Mouse (Mus musculus): ENCODE results near the gene Vmac. TPM values are rescaled to one million over a fixed set of nuclear protein-coding genes. Genes with fewer than 3 reads are reported as not detected.

Vmac gene
- total and polyA plus RNA-seq, 3 experiments, result 2.6 to 8.0 TPM; not detected in 1

DNA sequence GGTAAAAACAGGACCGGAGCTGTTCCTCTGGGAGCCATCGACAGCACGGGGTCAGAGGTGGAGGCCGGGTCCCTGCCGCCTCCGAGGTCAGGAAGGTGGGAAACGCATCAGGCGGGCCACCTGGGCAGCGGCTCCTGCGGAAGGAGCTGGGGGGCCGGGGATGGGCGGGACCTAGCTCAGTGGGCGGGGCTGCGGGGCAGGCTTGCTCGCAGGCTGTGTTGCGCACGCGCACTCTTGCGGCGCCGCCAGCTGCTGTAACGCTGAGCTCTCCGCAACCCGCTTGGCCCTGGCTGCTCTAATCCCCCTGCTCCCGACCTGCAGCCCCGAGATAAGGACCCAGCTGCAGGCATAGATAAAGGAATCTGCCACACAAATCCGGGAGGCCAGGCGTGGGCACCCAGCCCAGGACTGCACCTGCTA is 44.2 kb upstream of the Vmac start (continued):
- TF ChIP-seq USF2 (IDR thresholded peaks at IDR 0.05; ENCODE audit: borderline replicate concordance in 1 of 2, insufficient read depth in 1 of 2, low read depth in 1 of 2, low read length in 2 of 2) (no peak), SIN3A (IDR thresholded peaks at IDR 0.05; ENCODE audit: low read length) (peak; percentile 58; the same call in 1 of the 2 replicates), CHD2 (IDR thresholded peaks at IDR 0.05; ENCODE audit: low read length) (no peak), ZC3H11A (IDR thresholded peaks at IDR 0.05; ENCODE audit: low read depth, low read length) (no peak), TBP (IDR thresholded peaks at IDR 0.05; ENCODE audit: low read depth, low read length) (no peak; the same call in 1 of the 2 replicates), UBTF (IDR thresholded peaks at IDR 0.05; ENCODE audit: borderline replicate concordance, insufficient read depth, low read depth, low read length) (no peak), MYB (IDR thresholded peaks at IDR 0.05; ENCODE audit: low read depth, low read length) (peak; percentile 51; the same call in 1 of the 2 replicates), ZMIZ1 (IDR thresholded peaks at IDR 0.05; ENCODE audit: low read depth, low read length) (no peak; the same call in 1 of the 2 replicates), MAX (IDR thresholded peaks at IDR 0.05; ENCODE audit: low read length) (no peak), GABPA (IDR thresholded peaks at IDR 0.05; ENCODE audit: low read depth, low read length) (no peak)

DNA sequence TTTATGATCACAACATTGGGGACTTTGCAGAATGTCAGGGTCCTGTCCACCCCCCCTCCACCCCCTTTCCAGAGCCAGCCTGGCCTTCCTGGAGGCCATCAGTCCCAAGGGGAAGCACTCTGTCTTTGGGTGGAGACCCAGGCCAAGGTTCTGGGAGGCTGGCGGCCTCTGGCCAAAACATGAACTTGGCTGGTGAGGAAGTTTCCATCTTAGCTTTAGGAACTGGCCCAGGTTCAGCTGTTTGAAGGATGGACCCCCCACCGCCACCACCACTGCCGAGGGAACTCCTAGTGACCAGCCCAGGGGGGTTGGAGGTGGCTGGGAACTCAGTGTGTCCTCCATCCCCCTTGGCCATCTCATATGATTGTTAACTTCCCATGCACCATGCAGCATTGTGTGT is 43.3 kb upstream of the Vmac start:
- no peak for DNase-seq (ENCODE audit: low read depth, low spot score)
- peaks cover 0 to 33% of the 10 kb centered on the region in 2 experiments; a peak in 3 of 4 replicates for H3K4me1 ChIP-seq (ENCODE audit: control insufficient read depth in 1 of 2, insufficient read depth in 2 of 2, low read length in 2 of 2)
- no peaks in the 10 kb centered on the region for H3K27me3 ChIP-seq (ENCODE audit: control insufficient read depth in 1 of 2, insufficient read depth in 2 of 2, low read length in 2 of 2)
- no peak for TF ChIP-seq BHLHE40 (IDR thresholded peaks at IDR 0.05; ENCODE audit: borderline replicate concordance, low read depth, low read length)
- H3K27ac ChIP-seq (ENCODE audit: control insufficient read depth, low read depth, low read length), result no peak overlapping the region
- H3K4me3 ChIP-seq (ENCODE audit: control insufficient read depth in 1 of 2, insufficient read depth in 1 of 2, low read depth in 2 of 2, low read length in 2 of 2), result no peak overlapping the region
- H3K79me2 ChIP-seq (ENCODE audit: control insufficient read depth, insufficient read depth, low read length, poor library complexity), result peaks cover 12% of the 10 kb centered on the region
- H3K9me3 ChIP-seq (replicated peaks; ENCODE audit: insufficient read depth, low read length), result no peaks in the 10 kb centered on the region
- peaks cover 0 to 12% of the 10 kb centered on the region in 2 experiments; a peak in 2 of 4 replicates for H3K36me3 ChIP-seq (ENCODE audit: control insufficient read depth in 1 of 2, insufficient read depth in 2 of 2, low read length in 2 of 2)
- H3K9ac ChIP-seq (ENCODE audit: control insufficient read depth, low read depth, low read length, poor library complexity, severe bottlenecking), result no peak overlapping the region

DNA sequence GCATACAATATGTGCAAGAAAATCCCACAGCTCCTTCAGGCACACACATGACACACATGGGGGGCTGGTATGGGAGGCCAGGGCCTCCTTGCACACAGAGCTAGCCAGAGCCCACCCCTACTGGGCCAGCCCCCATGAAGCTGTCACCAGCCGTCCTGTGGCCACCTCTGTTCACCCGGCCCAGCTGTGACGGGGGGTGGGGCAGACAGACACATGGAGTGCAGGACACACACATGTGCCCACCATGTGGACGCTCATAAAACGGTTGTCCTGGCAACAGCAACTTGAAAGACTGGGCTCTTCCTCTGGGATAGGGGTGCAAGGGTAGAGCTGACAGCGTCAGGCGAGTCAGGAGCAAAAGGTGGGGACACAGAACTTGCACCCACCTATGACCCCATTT is 41.4 kb upstream of the Vmac start:
- no peaks in the 10 kb centered on the region for H3K27me3 ChIP-seq (ENCODE audit: control insufficient read depth in 1 of 2, insufficient read depth in 2 of 2, low read length in 2 of 2)
- H3K4me1 ChIP-seq (ENCODE audit: control insufficient read depth in 1 of 2, insufficient read depth in 2 of 2, low read length in 2 of 2), result peaks cover 0 to 27% of the 10 kb centered on the region in 2 experiments; a peak in 3 of 4 replicates

More for the DNA sequence above, 41.4 kb upstream of the Vmac start:
- Histone ChIP-seq H3K4me3 (ENCODE audit: control insufficient read depth in 1 of 2, insufficient read depth in 1 of 2, low read depth in 2 of 2, low read length in 2 of 2) (no peak overlapping the region), H3K9me3 (replicated peaks; ENCODE audit: insufficient read depth, low read length) (no peaks in the 10 kb centered on the region), H3K79me2 (ENCODE audit: control insufficient read depth, insufficient read depth, low read length, poor library complexity) (no peaks in the 10 kb centered on the region; the same call in 1 of the 2 replicates), H3K36me3 (ENCODE audit: control insufficient read depth in 1 of 2, insufficient read depth in 2 of 2, low read length in 2 of 2) (peaks cover 0 to 9% of the 10 kb centered on the region in 2 experiments; a peak in 2 of 4 replicates), H3K9ac (ENCODE audit: control insufficient read depth, low read depth, low read length, poor library complexity, severe bottlenecking) (no peak overlapping the region), H3K27ac (ENCODE audit: control insufficient read depth, low read depth, low read length) (no peak overlapping the region)
- TF ChIP-seq MEF2A (IDR thresholded peaks at IDR 0.05; ENCODE audit: extremely low read depth, insufficient replicate concordance, low read depth, low read length, poor library complexity, severe bottlenecking), result no peak
- no peak for TF ChIP-seq GABPA (IDR thresholded peaks at IDR 0.05; ENCODE audit: low read depth, low read length)
- no peak for TF ChIP-seq ZNF384 (IDR thresholded peaks at IDR 0.05; ENCODE audit: low read depth, low read length)
- TF ChIP-seq USF2 (IDR thresholded peaks at IDR 0.05; ENCODE audit: borderline replicate concordance in 1 of 2, insufficient read depth in 1 of 2, low read depth in 1 of 2, low read length in 2 of 2), result no peak
- TF ChIP-seq JUND (IDR thresholded peaks at IDR 0.05; ENCODE audit: low read depth, low read length), result no peak
- no peak for TF ChIP-seq CHD2 (IDR thresholded peaks at IDR 0.05; ENCODE audit: low read length)
- TF ChIP-seq TAL1 (IDR thresholded peaks at IDR 0.05; ENCODE audit: low read length), result no peak
- no peak for TF ChIP-seq POLR2AphosphoS2 (IDR thresholded peaks at IDR 0.05; ENCODE audit: low read length)
- TF ChIP-seq NELFE (IDR thresholded peaks at IDR 0.05; ENCODE audit: low read depth, low read length), result no peak
- no peak for TF ChIP-seq ZKSCAN1 (IDR thresholded peaks at IDR 0.05; ENCODE audit: low read depth, low read length)
- TF ChIP-seq MAX (IDR thresholded peaks at IDR 0.05; ENCODE audit: low read length), result no peak
- no peak for TF ChIP-seq USF1 (IDR thresholded peaks at IDR 0.05; ENCODE audit: low read depth, low read length)
- TF ChIP-seq KAT2A (conservative IDR thresholded peaks at IDR 0.05; ENCODE audit: low read depth, low read length), result no peak
- TF ChIP-seq CTCF (IDR thresholded peaks at IDR 0.05 in 2 of 3, conservative IDR thresholded peaks at IDR 0.05 in 1 of 3; ENCODE audit: control insufficient read depth in 1 of 3, insufficient read depth in 1 of 3, low read depth in 2 of 3, low read length in 3 of 3, poor library complexity in 1 of 3, severe bottlenecking in 1 of 3), result no peak
- no peak for TF ChIP-seq ETS1 (IDR thresholded peaks at IDR 0.05; ENCODE audit: low read depth, low read length)
- no peak for TF ChIP-seq RCOR1 (IDR thresholded peaks at IDR 0.05; ENCODE audit: low read depth, low read length)
- TF ChIP-seq ZC3H11A (IDR thresholded peaks at IDR 0.05; ENCODE audit: low read depth, low read length), result no peak
- TF ChIP-seq ZMIZ1 (IDR thresholded peaks at IDR 0.05; ENCODE audit: low read depth, low read length), result no peak
- DNase-seq (ENCODE audit: low read depth, low spot score), result no peak
